Mouse (Mus musculus) ES-CJ7 (cell line): ENCODE results near the gene Zfp740.

Experiments
- DNase-seq: peaks from one replicate; pipeline ENCODE4 v3.0.0; 2011; ENCODE audit warnings: low read depth, low spot score

The Zfp740 gene

GRCm38 (mm10) chr15:102192271-102192812, 10.7 kb upstream of the Zfp740 start:
- DNase-seq: no peak

- DNase-seq: no peak
Observed at GRCm38 (mm10) chr15:102192820-102193386, 10.1 kb upstream of the Zfp740 start.

DNA sequence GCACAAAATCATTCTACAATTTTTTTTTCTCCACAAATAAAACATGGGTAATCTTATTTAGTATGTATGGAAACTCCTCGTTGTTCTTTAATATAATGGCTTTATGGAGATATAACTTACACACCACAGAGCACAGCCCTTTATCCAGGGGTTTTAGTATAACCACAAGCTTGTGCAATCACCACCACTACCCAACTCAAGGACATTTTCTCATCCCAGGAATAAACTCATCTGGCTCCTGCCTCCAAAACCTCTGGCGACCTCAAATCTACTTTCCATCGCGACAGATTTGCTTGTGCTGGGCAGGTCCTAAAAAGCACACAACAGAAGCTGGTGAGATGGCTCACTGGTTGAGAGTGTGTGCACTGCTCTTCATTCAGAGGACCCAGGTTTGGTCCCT, 9.4 kb upstream of the Zfp740 start:
- no peak for DNase-seq

DNA sequence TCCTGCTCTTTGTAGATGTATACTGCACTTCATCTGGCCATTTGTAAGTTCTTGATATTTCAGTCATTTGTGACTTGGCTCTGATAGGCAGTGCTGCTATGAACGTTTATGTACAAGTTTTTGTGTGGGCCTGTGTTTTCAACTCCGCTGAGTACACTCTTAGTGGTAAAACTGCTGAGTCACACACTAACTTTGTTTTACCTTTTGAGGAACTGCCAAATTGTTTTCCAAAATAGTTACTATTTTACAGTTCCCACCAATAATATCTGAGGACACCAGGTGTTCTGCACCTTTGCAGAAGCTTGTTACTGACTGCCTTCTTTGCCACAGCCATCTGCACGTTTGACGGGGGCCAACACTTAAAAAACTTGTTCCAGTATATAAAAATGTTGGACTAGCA, 8.6 kb upstream of the Zfp740 start:
- DNase-seq: no peak

GRCm38 (mm10) chr15:102195373-102195772, 7.7 kb upstream of the Zfp740 start:
- DNase-seq: no peak

- no peak for DNase-seq
Observed at GRCm38 (mm10) chr15:102198841-102199240, 4.2 kb upstream of the Zfp740 start.

DNA sequence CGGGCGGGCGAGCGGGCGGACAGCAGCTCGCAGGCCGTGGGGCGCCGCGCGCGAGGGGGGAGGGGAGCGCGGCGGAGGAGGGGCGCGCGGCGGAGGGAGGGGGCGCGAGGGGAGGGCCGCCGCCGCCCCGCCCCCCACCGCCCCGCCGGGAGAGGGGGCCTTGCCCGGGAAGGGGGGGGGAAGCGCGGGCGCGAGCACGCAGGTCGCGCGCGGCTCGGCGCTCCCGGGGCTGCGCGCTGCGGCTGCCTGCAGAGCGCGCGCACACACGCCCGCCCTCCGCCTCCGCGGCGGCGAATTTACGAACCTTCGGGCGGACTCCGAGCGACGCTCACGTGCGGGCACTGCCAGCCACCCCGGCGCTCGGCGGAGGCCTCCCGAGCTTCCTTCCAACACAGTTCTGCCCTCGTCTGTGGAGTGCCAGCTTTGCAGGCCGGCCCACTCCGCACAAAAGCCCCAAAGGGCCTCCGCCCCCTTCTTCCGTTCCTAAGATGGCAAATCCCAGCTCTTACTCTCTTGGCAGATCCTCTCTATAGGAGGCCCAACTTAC, 859 bp downstream of the Zfp740 start:
- DNase-seq: peak; percentile 53

DNA sequence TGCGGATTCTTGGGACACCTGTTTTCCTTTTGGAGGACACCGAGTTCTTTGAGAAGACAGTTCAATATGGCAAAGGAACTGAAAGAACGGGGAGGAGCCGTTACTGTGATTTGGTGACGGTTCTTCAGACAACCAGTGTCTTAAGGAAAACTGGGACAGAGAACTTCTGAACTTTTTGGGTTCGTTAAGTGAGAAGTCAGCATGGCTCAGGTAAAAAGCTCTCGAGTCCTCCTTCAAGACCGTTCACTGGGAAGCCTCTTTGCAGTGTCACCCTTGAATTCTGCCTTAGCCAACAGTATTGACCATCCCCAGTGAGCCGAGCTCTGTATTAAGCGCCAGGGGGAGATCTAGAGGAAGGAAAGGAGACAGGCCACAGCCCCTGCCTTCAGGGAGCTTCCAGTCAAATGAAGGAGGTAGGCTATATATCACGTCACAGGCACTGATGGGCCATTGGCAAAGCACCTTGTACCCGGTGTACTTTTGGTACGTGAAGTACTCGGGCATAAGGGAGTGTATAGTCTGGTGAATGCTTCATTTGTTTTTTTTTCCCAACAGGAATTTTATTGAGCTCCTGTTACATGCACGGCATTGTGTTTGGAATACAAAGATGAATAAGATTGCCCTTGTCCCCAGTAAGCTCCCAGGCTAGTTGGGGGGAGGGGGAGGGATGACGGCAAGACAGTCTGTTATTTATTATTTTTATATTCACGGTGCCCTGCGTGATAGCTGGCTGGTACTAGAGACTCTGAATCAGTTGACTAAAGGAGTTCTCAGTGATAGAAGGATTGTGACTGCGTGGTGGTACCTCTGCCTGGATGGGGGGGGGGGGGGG, 1.8 kb downstream of the Zfp740 start, which contains the start of gene Csad:
Csad (minus strand) TSS at position 51 of the 832 bp plus-strand sequence.
- peak; percentile 78 for DNase-seq

- no peak for DNase-seq
Observed at GRCm38 (mm10) chr15:102205779-102206178, 2.7 kb downstream of the Zfp740 start.

DNA sequence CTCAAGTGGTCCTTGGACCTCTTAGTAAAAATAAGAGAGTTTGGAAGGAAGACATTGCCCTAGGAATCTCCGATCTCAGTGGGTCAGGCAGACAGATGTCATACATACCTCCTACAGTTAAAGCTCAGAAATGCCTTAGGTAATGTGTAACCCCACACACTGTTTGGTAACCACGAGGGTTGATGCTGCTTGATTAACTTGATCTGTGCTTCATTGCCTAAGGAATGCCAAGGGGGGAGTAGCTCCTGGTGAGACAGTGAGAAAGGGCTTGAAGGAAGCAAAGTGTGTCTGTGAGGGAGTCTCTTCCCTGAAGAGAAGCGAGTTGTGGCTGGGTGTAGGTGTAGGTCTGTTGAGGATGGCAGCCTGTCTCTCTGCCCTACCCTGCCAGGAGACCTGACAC, 4.3 kb downstream of the Zfp740 start:
- no peak for DNase-seq

DNA sequence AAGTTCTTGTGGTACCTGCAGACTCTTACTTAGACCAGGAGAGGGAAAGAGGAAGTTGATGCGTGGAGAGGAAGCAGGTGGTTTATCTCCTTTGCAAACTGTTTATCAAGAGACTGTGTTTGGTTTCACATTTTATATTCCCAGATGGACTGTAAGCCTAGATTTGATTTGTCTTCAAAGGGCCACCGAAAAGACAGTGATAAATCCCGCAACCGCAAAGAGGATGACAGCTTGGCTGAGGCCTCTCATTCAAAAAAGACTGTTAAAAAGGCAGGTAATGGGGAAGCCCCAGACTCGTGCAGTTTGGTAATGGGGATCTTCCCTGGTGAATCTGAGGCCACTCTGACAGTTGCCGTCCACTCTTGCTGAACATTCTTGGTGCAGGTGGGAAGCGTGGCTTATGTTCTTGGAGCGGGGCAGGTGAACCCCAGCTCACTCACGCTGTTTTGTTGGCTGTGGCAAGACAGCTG, 5.1 kb downstream of the Zfp740 start:
- no peak for DNase-seq

DNA sequence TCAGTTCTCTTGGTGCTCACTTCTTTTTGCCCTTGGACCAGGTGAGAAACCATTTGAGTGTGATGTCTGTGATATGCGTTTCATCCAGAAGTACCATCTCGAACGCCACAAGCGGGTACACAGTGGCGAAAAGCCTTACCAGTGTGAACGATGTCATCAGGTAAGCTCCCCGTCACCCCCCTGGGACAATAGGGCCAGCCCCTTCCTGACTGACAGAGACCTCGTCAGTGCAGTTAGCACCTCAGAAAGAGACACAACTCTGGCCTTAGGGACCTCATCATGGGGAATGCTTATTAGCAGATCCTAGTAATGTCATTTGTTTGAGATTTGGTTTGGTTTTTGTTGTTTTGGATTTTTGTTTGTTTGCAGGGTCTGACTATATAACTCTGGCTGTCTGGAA, 6.1 kb downstream of the Zfp740 start:
- no peak for DNase-seq

GRCm38 (mm10) chr15:102210816-102211215, 7.8 kb downstream of the Zfp740 start:
- DNase-seq: peak; percentile 89

- DNase-seq: peak; percentile 97
Observed at GRCm38 (mm10) chr15:102211895-102212294, 8.8 kb downstream of the Zfp740 start.

- DNase-seq: peak; percentile 68
Observed at GRCm38 (mm10) chr15:102214132-102214531, 11.1 kb downstream of the Zfp740 start.

DNA sequence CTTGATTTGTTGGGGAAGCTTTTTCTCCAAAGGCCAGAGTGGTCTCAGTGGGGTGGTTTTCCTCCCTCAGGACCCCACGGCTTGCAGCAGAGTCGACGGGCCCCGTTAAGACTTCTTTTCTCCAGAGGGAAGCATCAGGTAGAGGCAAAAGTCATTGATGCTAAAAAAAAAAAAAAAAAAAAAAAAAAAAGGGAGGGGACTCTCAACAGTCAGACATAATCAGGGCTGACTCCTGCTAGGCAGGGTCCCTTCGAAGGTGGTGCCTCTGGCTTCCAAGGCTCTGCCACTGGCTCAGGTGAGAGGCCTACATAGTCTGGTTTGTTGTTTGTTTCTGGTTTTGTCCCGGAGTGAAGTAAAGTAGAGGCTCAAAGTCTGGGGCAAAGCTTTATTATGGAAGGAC, 12.6 kb downstream of the Zfp740 start:
- DNase-seq: no peak

GRCm38 (mm10) chr15:102216459-102217228, 13.6 kb downstream of the Zfp740 start:
- peak; percentile 75 for DNase-seq

GRCm38 (mm10) chr15:102217325-102217724, 14.3 kb downstream of the Zfp740 start:
- no peak for DNase-seq

DNA sequence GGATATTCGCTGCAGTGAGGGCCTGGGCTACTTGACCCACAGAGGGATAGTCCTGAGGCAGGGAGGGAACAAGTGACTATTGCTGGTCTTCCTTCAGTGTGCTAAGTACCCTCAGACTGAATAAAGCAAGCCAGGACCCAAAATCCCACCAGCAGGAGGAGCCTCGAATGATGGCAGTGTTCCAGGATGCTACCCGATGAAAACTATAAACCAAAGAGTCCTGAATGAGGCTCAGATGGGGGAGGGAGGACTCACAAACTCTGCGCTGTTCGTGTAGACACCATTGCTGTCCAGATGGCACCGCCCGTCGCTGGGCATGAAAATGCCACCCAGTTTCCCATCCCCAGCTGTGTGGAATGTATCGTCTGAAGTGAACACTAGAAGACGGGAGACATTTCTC, 19.3 kb downstream of the Zfp740 start:
- no peak for DNase-seq

GRCm38 (mm10) chr15:102224186-102224991, 21.3 kb downstream of the Zfp740 start:
- no peak for DNase-seq
